Mouse (Mus musculus): ENCODE results near the gene Kndc1. TPM values are rescaled to one million over a fixed set of nuclear protein-coding genes. Genes with fewer than 3 reads are reported as not detected.
A peak's percentile ranks its signal among the peaks of the same experiment; 100 is the strongest.

The Kndc1 gene
- total RNA-seq, 2 experiments from 2014 or later, result not detected

DNA sequence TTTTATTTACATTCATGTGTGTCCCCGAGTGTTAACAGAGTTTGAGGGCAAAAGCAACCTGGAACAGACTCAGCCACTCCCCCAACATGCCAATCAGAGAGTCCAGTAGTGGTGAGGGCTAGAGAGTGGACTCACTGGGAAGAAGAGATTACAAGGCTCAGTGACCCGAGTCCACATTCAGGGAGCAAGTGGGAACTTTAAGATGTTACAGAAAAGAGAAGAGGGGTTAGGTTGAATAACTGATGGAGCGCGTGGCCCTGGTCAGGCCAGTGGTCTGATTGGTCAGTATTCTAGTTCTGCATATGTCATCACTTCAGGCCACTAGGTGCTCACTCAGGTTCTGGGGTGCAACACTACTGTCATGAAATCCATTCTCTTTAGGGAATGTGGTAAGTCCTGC, 72.7 kb downstream of the Kndc1 start:
- no peak for TF ChIP-seq CTCF (IDR thresholded peaks at IDR 0.05)

DNA sequence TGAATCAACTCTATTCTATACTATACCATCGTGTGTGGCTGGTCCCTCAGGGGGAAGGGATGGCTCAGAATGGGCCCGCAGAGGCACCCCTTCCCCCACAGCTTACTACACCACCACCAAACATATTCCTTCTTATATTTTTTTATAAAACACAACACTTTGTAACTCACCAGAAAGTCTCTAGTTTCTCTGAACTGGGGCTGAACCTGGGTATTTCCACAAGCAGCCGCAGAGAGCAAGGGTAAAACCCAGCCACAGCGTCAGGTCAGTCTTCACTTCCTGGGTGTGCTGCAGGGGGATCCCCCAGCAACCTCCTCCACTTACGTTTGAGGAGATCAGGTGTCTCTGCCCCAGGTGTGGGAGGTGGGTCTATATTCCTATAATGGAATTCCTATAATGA, 73.9 kb downstream of the Kndc1 start:
- TF ChIP-seq CTCF (IDR thresholded peaks at IDR 0.05), result no peak
- intact Hi-C loops (cut with DNase I), result no loop called here
- DNase-seq, result no peak
- H3K4me3 ChIP-seq, result no peak overlapping the region
- no peak overlapping the region for H3K27ac ChIP-seq

More for the DNA sequence above, 72.7 kb downstream of the Kndc1 start:
- DNase-seq, result no peak
- intact Hi-C loops (cut with DNase I), result no loop called here
- Histone ChIP-seq H3K4me3 (no peak overlapping the region), H3K27ac (no peak overlapping the region)

DNA sequence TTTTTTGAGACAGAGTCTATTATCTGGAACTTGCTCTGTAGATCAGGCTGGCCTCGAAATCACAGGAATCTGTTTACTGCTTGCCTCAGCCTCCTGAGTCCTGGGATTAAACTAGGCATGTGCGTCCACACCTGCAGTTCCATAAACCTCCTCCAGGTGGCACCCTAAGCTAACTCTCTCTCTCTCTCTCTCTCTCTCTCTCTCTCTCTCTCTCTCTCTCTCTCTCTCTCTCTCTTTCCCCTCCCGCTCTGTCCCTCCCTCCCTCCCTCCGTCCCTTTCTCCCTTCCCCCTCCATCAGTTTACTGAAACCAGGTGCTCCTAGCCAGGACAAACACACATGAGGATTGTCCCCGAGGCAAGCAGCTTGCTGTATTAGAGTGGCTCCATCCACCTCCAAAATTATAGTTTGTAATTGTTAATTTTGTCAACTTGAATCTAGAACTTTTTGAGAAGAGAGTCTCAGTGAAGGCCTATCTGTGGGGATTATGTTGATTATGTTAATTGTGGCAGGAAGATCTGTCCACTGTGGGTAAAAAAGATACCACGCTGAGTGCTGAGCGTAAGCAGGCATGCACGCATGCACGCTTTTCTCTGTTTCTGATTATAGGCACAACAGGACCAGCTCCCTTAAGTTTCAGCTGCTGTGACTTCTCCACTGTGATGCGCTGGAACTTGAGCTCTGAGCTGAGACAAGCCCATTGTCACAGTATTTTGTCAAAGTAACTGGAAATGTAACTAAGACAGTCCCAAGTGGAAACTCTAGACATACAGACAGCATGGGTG, 75.0 kb downstream of the Kndc1 start:
- TF ChIP-seq CTCF (IDR thresholded peaks at IDR 0.05), result peak; percentile 82
- no peak overlapping the region for H3K27ac ChIP-seq
- H3K4me3 ChIP-seq, result no peak overlapping the region
- DNase-seq, result peak; percentile 80
- intact Hi-C loops (cut with DNase I), result loop anchor here (1.0 to 10.0 kb wide), 2 partner anchors 25 to 175 kb away; no protein-coding TSS in a partner anchor

DNA sequence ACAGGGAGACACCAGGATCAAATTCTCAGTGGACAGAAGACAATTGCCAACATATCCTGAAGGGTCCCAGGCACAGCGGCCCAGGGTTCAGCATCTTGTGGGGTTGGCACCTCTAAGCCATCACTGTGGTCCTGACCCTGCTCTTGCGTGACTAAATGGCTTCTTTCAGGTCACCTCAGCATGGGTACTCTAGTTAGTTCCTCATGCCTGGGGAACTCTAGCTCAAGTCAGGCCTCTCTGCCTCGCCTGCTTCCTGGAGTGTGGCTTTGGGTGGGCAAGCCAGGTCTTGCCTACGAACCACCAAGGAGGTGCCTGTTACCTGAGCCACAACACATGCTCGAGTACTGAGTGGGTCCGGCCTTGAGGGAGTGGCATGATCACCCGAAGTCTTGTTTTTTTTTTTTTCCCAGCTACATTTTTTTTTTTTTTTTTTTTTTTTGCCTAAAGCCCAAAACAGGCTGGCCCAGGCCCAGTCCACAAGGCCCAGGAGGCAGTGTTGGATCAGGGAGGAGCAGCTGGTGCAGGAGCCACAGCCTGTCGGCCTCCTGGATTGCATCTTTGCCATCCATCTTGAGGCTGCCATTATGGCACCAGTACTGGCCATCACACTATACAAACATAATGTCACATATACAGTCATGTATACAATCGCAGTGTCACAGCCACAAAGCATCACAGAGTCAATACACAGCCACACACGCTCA, 75.9 kb downstream of the Kndc1 start:
- Histone ChIP-seq H3K4me3 (no peak overlapping the region), H3K27ac (no peak overlapping the region)
- no peak for TF ChIP-seq CTCF (IDR thresholded peaks at IDR 0.05)
- intact Hi-C loops (cut with DNase I), result loop anchor here (10.0 kb wide), 1 partner anchor 174 kb away; no protein-coding TSS in a partner anchor
- DNase-seq, result no peak

DNA sequence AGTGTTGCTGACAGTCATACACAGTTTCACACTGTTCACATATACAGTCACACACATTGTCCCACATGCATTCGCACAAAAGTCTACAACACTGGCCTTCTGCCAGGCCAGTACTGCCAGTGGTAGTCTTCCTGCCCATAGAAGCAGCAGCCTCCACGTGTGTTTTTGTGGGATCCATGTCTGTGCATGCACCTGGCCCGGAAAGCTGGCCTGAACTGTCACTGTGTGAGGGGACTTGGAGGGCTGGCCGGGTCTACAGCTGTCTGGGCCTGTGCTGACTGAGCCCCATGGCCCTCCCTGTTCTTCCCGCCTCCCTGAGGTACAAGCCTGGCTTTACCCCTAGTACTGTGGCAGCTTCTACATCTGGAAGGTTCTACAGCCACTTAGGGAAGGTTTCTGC, 76.5 kb downstream of the Kndc1 start:
- intact Hi-C loops (cut with DNase I), result loop anchor here (1.0 to 10.0 kb wide), 2 partner anchors 89 to 174 kb away; no protein-coding TSS in a partner anchor
- TF ChIP-seq CTCF (IDR thresholded peaks at IDR 0.05), result no peak
- no peak overlapping the region for H3K4me3 ChIP-seq
- no peak for DNase-seq
- no peak overlapping the region for H3K27ac ChIP-seq

DNA sequence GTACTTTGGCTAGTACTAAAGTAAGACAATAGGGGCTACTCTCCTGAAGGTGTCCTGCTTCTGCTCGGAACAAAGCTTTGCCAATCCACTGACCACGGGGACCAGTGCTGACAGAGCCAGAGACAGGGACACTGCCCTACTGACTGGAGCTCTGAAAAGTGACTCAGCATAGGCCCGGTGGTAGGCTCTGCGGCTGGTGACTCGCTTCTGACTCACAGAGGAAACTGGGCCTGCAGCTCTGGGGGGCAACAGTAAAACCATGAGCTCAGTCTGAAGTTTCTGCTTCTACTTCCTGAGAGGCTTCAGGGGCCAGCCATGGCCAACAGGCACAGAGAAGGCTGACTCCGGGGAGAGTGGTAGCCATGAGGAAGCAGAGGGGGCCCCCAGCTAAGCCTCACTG, 76.9 kb downstream of the Kndc1 start:
- no peak for TF ChIP-seq CTCF (IDR thresholded peaks at IDR 0.05)
- DNase-seq, result no peak
- intact Hi-C loops (cut with DNase I), result loop anchor here (1.0 to 10.0 kb wide), 2 partner anchors 89 to 173 kb away; no protein-coding TSS in a partner anchor
- no peak overlapping the region for H3K27ac ChIP-seq
- H3K4me3 ChIP-seq, result no peak overlapping the region

DNA sequence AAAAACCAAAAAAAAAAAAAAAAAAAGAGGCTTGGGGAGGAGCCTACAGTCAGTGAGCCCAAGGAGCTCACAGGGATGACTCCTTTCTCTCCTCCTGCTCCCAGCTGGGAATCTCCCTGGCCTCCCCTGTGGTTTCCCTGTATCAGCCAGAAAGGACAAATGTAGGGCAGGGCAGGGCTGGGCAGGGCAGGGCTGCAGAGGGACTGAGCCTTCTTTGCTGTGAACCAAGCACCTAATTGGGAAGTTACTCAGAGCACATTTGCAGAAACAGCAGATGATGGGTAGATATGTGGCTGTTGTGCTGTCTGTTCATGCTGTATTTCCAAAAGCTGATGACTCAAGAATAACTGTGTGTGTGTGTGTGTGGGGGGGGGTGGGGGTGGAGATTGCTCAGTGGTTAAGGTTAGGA, 78.4 kb downstream of the Kndc1 start:
- intact Hi-C loops (cut with DNase I), result loop anchor here (10.0 kb wide), 1 partner anchor 172 kb away; no protein-coding TSS in a partner anchor
- no peak overlapping the region for H3K27ac ChIP-seq
- H3K4me3 ChIP-seq, result no peak overlapping the region
- no peak for TF ChIP-seq CTCF (IDR thresholded peaks at IDR 0.05)
- no peak for DNase-seq

DNA sequence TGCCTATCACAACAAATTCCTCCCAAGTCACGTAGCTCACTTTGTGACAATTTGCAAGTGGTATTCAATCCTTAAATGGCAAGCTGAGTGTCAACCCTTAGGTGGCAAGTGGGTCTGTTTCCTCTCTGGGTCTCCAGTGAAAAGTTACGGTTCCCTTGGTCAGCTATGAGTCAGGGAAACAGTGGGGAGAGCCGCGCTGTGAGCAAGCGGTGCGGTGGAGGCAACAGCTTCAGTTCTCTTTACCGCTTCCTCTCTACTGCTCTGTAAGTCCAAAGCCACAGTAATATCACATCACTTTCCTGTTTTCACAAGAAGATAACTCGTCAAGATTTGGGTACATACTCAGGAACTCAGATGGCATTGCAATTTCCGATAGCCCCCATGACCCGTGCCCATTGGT, 79.8 kb downstream of the Kndc1 start:
- intact Hi-C loops (cut with DNase I), result loop anchor here (10.0 kb wide), 1 partner anchor 170 kb away; no protein-coding TSS in a partner anchor
- no peak for TF ChIP-seq CTCF (IDR thresholded peaks at IDR 0.05)
- Histone ChIP-seq H3K4me3 (no peak overlapping the region), H3K27ac (no peak overlapping the region)
- no peak for DNase-seq

DNA sequence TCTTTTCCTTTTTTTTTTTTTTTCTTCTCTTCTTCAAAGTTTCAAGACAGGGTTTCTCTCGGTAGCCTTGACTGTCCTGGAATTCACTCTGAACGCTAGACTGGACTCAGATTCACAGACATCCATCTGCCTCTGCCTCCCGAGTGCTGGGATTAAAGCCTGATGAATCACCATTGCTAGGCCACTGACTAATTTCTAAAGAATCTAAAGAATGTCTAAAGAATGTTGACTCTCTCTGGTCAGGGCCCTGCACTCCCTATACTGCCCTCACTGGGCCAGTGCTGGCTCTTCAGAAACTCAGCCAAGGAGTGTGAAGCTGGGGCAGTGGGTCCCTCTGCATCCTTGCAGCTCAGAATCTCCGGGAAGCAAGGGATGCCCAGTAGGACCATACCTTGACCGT, 81.0 kb downstream of the Kndc1 start:
- H3K27ac ChIP-seq, result no peak overlapping the region
- intact Hi-C loops (cut with DNase I), result loop anchor here (10.0 kb wide), 1 partner anchor 169 kb away; no protein-coding TSS in a partner anchor
- H3K4me3 ChIP-seq, result no peak overlapping the region
- no peak for TF ChIP-seq CTCF (IDR thresholded peaks at IDR 0.05)
- no peak for DNase-seq

DNA sequence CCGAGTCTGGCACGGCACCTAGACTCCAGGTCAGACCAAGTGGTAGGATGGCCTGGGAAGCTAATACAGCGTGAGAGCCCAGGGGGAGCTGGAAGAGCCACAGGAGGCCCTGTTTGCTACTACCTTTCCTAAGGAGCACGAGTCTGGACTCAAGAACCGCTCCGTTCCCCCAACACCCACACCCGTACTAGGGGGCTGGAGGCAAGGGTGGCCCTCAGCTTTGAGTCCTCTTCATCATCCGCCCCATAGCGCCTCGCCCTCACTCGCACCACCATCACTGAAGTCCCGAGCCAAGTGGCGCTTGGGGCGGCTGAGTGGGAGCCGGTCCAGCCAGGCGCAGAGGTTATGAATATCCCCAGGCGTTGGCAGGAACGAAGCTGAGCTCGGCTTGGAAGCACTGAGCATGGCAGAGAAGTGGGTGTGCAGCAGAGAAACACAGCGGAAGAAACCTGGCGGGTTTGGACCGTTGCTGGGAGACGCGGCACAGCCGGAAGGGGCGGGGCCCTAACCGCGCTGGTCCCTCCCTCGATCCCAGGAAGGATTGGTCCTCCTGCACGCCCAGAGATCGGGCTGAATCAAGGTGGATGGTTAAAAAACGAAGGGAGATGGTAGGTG, 83.9 kb downstream of the Kndc1 start, which contains the start of gene 6430531B16Rik:
6430531B16Rik (minus strand) TSS at position 478 of the 615 bp plus-strand sequence.
- H3K4me3 ChIP-seq, result peak within 1 kb of the TSS; percentile 74
- peak; percentile 87 for DNase-seq
- intact Hi-C loops (cut with DNase I), result loop anchor here (10.0 kb wide), 1 partner anchor 166 kb away; no protein-coding TSS in a partner anchor
- no peak for TF ChIP-seq CTCF (IDR thresholded peaks at IDR 0.05)
- H3K27ac ChIP-seq, result peak within 1 kb of the TSS; percentile 53

DNA sequence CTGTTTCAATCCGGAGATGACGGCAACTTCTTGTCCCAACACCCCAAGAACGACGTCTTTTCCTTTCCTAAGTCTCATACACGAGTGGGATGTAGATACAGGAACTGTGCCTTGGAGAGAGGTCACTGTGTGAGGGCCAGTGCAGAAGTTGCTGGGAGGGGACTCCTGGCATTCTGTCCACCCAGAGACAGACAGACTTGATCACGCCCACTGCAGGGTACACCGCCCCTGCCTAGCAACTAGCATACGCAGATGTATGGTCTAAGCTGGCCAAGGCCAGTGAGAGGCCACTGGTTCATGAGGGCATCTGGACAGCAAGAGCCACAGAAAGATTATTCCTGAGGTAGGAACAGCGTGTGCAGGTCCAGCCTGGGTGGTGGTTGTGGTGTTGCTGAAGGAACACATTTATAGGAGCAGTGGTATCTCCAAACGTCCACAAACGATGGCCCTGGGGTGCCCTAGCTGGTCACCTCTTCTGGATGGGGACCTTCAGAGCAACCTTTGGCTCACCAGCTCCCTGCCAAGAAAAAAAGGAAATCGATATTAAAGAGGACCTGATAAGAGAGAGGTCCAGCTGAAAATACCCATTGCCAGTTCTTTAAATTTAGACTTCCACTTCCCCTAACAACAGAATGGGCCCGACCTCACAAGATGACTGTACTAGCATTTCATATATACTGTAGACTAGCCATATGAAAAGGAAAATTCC, 84.7 kb downstream of the Kndc1 start:
- intact Hi-C loops (cut with DNase I), result loop anchor here (10.0 kb wide), 1 partner anchor 166 kb away; no protein-coding TSS in a partner anchor
- Histone ChIP-seq H3K4me3 (peak overlapping the region; percentile 74), H3K27ac (peak overlapping the region; percentile 53; the same call in 1 of the 2 replicates)
- no peak for TF ChIP-seq CTCF (IDR thresholded peaks at IDR 0.05)
- no peak for DNase-seq

DNA sequence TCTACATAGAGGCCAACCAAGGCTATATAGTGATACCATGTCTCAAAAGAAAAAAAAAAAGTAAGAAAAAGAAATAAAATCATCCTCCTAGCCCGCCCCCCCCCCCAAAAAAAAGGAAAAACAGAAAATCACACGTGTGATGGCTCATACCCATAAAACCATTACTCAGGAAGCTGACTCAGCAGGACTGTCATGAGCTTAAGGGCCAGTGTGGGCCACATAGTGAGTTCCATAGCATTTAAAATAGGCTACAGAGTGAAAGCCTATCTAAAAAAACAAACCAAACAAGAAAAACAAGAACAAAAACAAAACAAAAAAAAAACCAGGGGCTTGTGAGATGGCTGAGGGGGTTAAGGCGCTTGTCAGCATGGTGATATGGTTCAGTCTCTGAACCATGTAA, 86.3 kb downstream of the Kndc1 start:
- no peak overlapping the region for H3K27ac ChIP-seq
- no peak for TF ChIP-seq CTCF (IDR thresholded peaks at IDR 0.05)
- no peak overlapping the region for H3K4me3 ChIP-seq
- DNase-seq, result no peak
- intact Hi-C loops (cut with DNase I), result no loop called here

Measured in gastrocnemius, adult 2 months (tissue).